In genomic region chr2:105398636-105399084, GRCm38 (mm10) we compare ENCODE assay signal across 8 mouse cellular contexts. TPM values are rescaled to one million over a fixed set of nuclear protein-coding genes. Genes with fewer than 3 reads are reported as not detected.
DNase-seq lines count a peak whose midpoint lies in the region; ATAC-seq and TF ChIP-seq lines count a peak whose summit lies in the region.

No protein-coding gene starts in this region.

- H3K79me2 ChIP-seq in MEL (ENCODE audit: control insufficient read depth, insufficient read depth, low read length, poor library complexity), result peaks cover 28% of the 10 kb centered on the region

- peak overlapping the region; percentile 79 for H3K4me2 ChIP-seq in limb, embryonic 13.5 days (replicated peaks)
- peak overlapping the region; percentile 98 for H3K4me2 ChIP-seq in midbrain, embryonic 13.5 days (replicated peaks)

- peaks cover 3 to 24% of the 10 kb centered on the region in 2 experiments; a peak in 3 of 4 replicates for H3K4me1 ChIP-seq in MEL (ENCODE audit: control insufficient read depth in 1 of 2, insufficient read depth in 2 of 2, low read length in 2 of 2)
- H3K4me1 ChIP-seq in embryonic fibroblast, embryonic 13.5 days (ENCODE audit: control insufficient read depth, insufficient read depth, low read length), result peaks cover 3% of the 10 kb centered on the region; the same call in 1 of the 2 replicates
- peaks cover 36% of the 10 kb centered on the region for H3K4me1 ChIP-seq in hindbrain, embryonic 10.5 days (replicated peaks)
- H3K4me1 ChIP-seq in limb, embryonic 13.5 days, result peaks cover 29% of the 10 kb centered on the region
- peaks cover 27% of the 10 kb centered on the region for H3K4me1 ChIP-seq in midbrain, embryonic 13.5 days (replicated peaks)

- TF ChIP-seq EP300 in MEL (IDR thresholded peaks at IDR 0.05; ENCODE audit: low read depth in 1 of 2, low read length in 2 of 2), result no peak

- DNase-seq in cerebellum, postnatal 10 days, result peak; percentile 61 to 65
- no peak for DNase-seq in cerebellum, adult 11-12 months
- DNase-seq in MEL (ENCODE audit: low read depth, low spot score), result peak; percentile 72
- no peak for DNase-seq in hindbrain, embryonic 10.5 days (ENCODE audit: low spot score)
- peak; percentile 22 for DNase-seq in thymus, postnatal 0 days (ENCODE audit: low spot score)

- WGBS in hindbrain, embryonic 10.5 days, result under 1% methylated on average over 31 of the region's 31 CpGs
- 0% methylated on average over 31 of the region's 31 CpGs for WGBS in limb, embryonic 13.5 days
- WGBS in midbrain, embryonic 13.5 days, result under 1% methylated on average over 31 of the region's 31 CpGs

- no peaks in the 10 kb centered on the region for H3K9me3 ChIP-seq in MEL (replicated peaks; ENCODE audit: insufficient read depth, low read length)
- H3K9me3 ChIP-seq in hindbrain, embryonic 10.5 days, result no peaks in the 10 kb centered on the region
- H3K9me3 ChIP-seq in limb, embryonic 13.5 days, result no peaks in the 10 kb centered on the region
- no peaks in the 10 kb centered on the region for H3K9me3 ChIP-seq in midbrain, embryonic 13.5 days

- peak overlapping the region; percentile 81 for H3K9ac ChIP-seq in MEL (ENCODE audit: control insufficient read depth, low read depth, low read length, poor library complexity, severe bottlenecking)
- peak overlapping the region; percentile 96 for H3K9ac ChIP-seq in limb, embryonic 13.5 days
- H3K9ac ChIP-seq in midbrain, embryonic 13.5 days (replicated peaks), result peak overlapping the region; percentile 75

- no peak for TF ChIP-seq CTCF in MEL (IDR thresholded peaks at IDR 0.05 in 2 of 3, conservative IDR thresholded peaks at IDR 0.05 in 1 of 3; ENCODE audit: control insufficient read depth in 1 of 3, insufficient read depth in 1 of 3, low read depth in 2 of 3, low read length in 3 of 3, poor library complexity in 1 of 3, severe bottlenecking in 1 of 3)
- no peak for TF ChIP-seq CTCF in embryonic fibroblast, embryonic 13.5 days (IDR thresholded peaks at IDR 0.05; ENCODE audit: borderline replicate concordance, insufficient read depth, low read length)

- peak; percentile 41 for ATAC-seq in limb, embryonic 13.5 days (ENCODE audit: low FRiP score, low read depth)
- peak; percentile 74 for ATAC-seq in midbrain, embryonic 13.5 days

- TF ChIP-seq RAD21 in MEL (IDR thresholded peaks at IDR 0.05; ENCODE audit: low read depth, low read length), result no peak

- H3K27me3 ChIP-seq in MEL (ENCODE audit: control insufficient read depth in 1 of 2, insufficient read depth in 2 of 2, low read length in 2 of 2), result no peaks in the 10 kb centered on the region; a peak in 1 of 4 replicates
- peaks cover 17% of the 10 kb centered on the region for H3K27me3 ChIP-seq in hindbrain, embryonic 10.5 days (ENCODE audit: insufficient read depth, poor library complexity, severe bottlenecking)
- H3K27me3 ChIP-seq in limb, embryonic 13.5 days, result no peaks in the 10 kb centered on the region
- H3K27me3 ChIP-seq in midbrain, embryonic 13.5 days, result peaks cover 33% of the 10 kb centered on the region

- TF ChIP-seq POLR2A in MEL (IDR thresholded peaks at IDR 0.05; ENCODE audit: control insufficient read depth in 1 of 2, insufficient read depth in 1 of 2, low read depth in 1 of 2, low read length in 2 of 2, poor library complexity in 1 of 2), result no peak
- no peak for TF ChIP-seq POLR2A in embryonic fibroblast, embryonic 13.5 days (IDR thresholded peaks at IDR 0.05; ENCODE audit: low read depth, low read length)

- peak overlapping the region; percentile 71 to 78 for H3K4me3 ChIP-seq in MEL (ENCODE audit: control insufficient read depth in 1 of 2, insufficient read depth in 1 of 2, low read depth in 2 of 2, low read length in 2 of 2)
- peak overlapping the region; percentile 88 for H3K4me3 ChIP-seq in embryonic fibroblast, embryonic 13.5 days (ENCODE audit: insufficient read depth, low read length)
- H3K4me3 ChIP-seq in hindbrain, embryonic 10.5 days, result peak overlapping the region; percentile 84
- peak overlapping the region; percentile 93 for H3K4me3 ChIP-seq in limb, embryonic 13.5 days
- peak overlapping the region; percentile 71 for H3K4me3 ChIP-seq in midbrain, embryonic 13.5 days (replicated peaks)

- H3K27ac ChIP-seq in MEL (ENCODE audit: control insufficient read depth, low read depth, low read length), result peak overlapping the region; percentile 91
- H3K27ac ChIP-seq in embryonic fibroblast, embryonic 13.5 days (ENCODE audit: insufficient read depth, low read length), result peak overlapping the region; percentile 97
- H3K27ac ChIP-seq in hindbrain, embryonic 10.5 days, result peak overlapping the region; percentile 97
- H3K27ac ChIP-seq in limb, embryonic 13.5 days, result peak overlapping the region; percentile 99
- H3K27ac ChIP-seq in midbrain, embryonic 13.5 days, result peak overlapping the region; percentile 66

- H3K36me3 ChIP-seq in MEL (ENCODE audit: control insufficient read depth in 1 of 2, insufficient read depth in 2 of 2, low read length in 2 of 2), result peaks cover 2 to 14% of the 10 kb centered on the region in 2 experiments; a peak in 3 of 4 replicates
- H3K36me3 ChIP-seq in hindbrain, embryonic 10.5 days, result peaks cover 21% of the 10 kb centered on the region
- H3K36me3 ChIP-seq in limb, embryonic 13.5 days, result peaks cover 24% of the 10 kb centered on the region
- H3K36me3 ChIP-seq in midbrain, embryonic 13.5 days, result peaks cover 3% of the 10 kb centered on the region; the same call in 1 of the 2 replicates

TF ChIP-seq in MEL, 35 proteins besides CTCF, POLR2A, EP300 and RAD21:
- TF ChIP-seq KAT2A (conservative IDR thresholded peaks at IDR 0.05; ENCODE audit: low read depth, low read length) (no peak), UBTF (IDR thresholded peaks at IDR 0.05; ENCODE audit: borderline replicate concordance, insufficient read depth, low read depth, low read length) (peak; percentile 55; the same call in 1 of the 2 replicates), SIN3A (IDR thresholded peaks at IDR 0.05; ENCODE audit: low read length) (peak; percentile 6)

RNA-seq across cellular contexts. Expression of gene Rcn1, which starts 0.5 kb away (rescaled TPM):
- 43.2 and 45.7 TPM in 2 replicates for total RNA-seq in MEL (2012; rRNA removed)
- 10 to 100 TPM in 1 of 2 experiments, not detected in 1; 51.0 TPM for polyA plus RNA-seq in MEL (2012; ENCODE audit: insufficient read depth in 1 of 2, insufficient read length in 2 of 2, low read depth in 1 of 2, low replicate concordance in 2 of 2, missing spikeins in 1 of 2)
- polyA plus RNA-seq in embryonic fibroblast, embryonic 13.5 days (2011; ENCODE audit: insufficient read length, low read depth, missing spikeins), result 262 and 290 TPM in 2 replicates
- 100 and 111 TPM in 2 replicates for polyA plus RNA-seq in hindbrain, embryonic 10.5 days (2016; fragmentation: Nextera tagmentation; extraction: Ambion mirVana)
- polyA plus RNA-seq in limb, embryonic 13.5 days (2015; fragmentation: Nextera tagmentation; extraction: Ambion mirVana), result 242 and 250 TPM in 2 replicates
- 49.4 and 54.8 TPM in 2 replicates for polyA plus RNA-seq in midbrain, embryonic 13.5 days (2015; fragmentation: Nextera tagmentation; extraction: Ambion mirVana)
- polyA plus RNA-seq in thymus, postnatal 0 days (2015; fragmentation: Nextera tagmentation; extraction: Ambion mirVana), result 42.6 and 46.8 TPM in 2 replicates

Comparison
In these comparisons a context has a peak if more than half of its experiments do, and no peak if none do; other contexts are left out.
1. DNase-seq: peak in cerebellum, postnatal 10 days (2 of 2), MEL (single experiment) and thymus, postnatal 0 days (single experiment); none in cerebellum, adult 11-12 months (single experiment) and hindbrain, embryonic 10.5 days (single experiment).
2. Peak in every context shown above with its lines, with median percentiles within 50 percentile points of each other: H3K27ac ChIP-seq, H3K4me3 ChIP-seq and H3K9ac ChIP-seq.